Mouse (Mus musculus) small intestine, adult 2 months (tissue): Measurements from ENCODE around the gene Rfc2. TPM values are rescaled to one million over a fixed set of nuclear protein-coding genes. Genes with fewer than 3 reads are reported as not detected.

Source experiments
- H3K27ac ChIP-seq: fragments of 200-500 bp; 2 replicates; pipeline ENCODE4 v1.5.1; 2012; ENCODE audit warnings: low read depth, low read length, control low read depth, inconsistent platforms; ENCODE audit not compliant: insufficient read depth
- H3K27me3 ChIP-seq: fragments of 200-500 bp; 2 replicates; pipeline ENCODE4 v1.6.1; 2012; ENCODE audit warnings: mild to moderate bottlenecking, moderate library complexity, low read length, inconsistent platforms; ENCODE audit not compliant: control insufficient read depth, insufficient read depth
- H3K36me3 ChIP-seq: fragments of 200-500 bp; 2 replicates; pipeline ENCODE4 v1.6.1; 2012; ENCODE audit warnings: mild to moderate bottlenecking, low read length, control low read depth, inconsistent platforms; ENCODE audit not compliant: control insufficient read depth, insufficient read depth
- H3K4me1 ChIP-seq: fragments of 200-500 bp; 2 replicates; pipeline ENCODE4 v1.6.1; 2012; ENCODE audit warnings: low read length, inconsistent platforms, mixed read lengths; ENCODE audit not compliant: control insufficient read depth, insufficient read depth, insufficient read length
- H3K4me3 ChIP-seq: fragments of 200-500 bp; 2 replicates; pipeline ENCODE4 v1.5.1; 2012; ENCODE audit warnings: low read depth, mild to moderate bottlenecking, control low read depth, inconsistent platforms, low read length, moderate library complexity
- CTCF ChIP-seq: fragments of 200-500 bp; IDR thresholded peaks from 2 replicates; pipeline ENCODE4 v1.5.1; 2012; ENCODE audit warnings: low read depth, mild to moderate bottlenecking, control low read depth, inconsistent platforms, low read length, moderate library complexity, mixed read lengths; ENCODE audit not compliant: insufficient replicate concordance, insufficient read length; ENCODE audit errors: extremely low read depth
- POLR2A ChIP-seq: fragments of 200-500 bp; IDR thresholded peaks from 2 replicates; pipeline ENCODE4 v1.6.1; 2012; ENCODE audit warnings: low read depth, mild to moderate bottlenecking, control low read depth, inconsistent platforms, low read length, moderate library complexity
- WGBS: fragments of 180-500 bp; shearing (Covaris S2); methylation state at CpG from one replicate; pipeline ENCODE4 v1.1.7; 2018; 5-methylcytosine and 5-hydroxymethylcytosine counted together
- polyA plus RNA-seq: library from polyadenylated mRNA; depleted of rRNA; stranded (reverse); fragments of >200 nt; gene quantifications from 2 replicates; pipeline ENCODE4 v1.2.3, GENCODE M21; 2012

The Rfc2 gene
- polyA plus RNA-seq, 1 experiment, result 35.4 TPM

DNA sequence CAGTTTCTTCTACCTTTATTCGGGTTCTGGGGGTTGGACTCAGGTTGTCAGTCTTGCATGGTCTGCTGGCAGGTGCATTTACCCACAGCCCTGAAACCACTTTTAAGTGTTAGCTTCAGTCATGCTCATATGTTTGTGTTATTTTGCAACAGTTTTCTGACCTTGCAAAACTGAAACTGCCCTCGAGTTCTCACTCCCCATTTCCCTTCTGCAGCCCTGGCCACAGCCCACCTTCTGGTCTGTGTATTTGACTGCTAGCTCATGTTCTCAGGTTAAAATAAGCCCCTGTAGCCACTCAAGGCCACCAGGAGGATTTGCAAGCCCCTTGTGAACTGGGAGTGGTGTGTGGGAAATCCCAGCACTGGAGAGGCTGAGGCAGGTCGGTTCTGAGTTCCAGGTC is 8.7 kb downstream of the Rfc2 start:
- H3K27me3 ChIP-seq, result no peaks in the 10 kb centered on the region
- peak overlapping the region; percentile 65 for H3K27ac ChIP-seq
- peaks cover 34% of the 10 kb centered on the region for H3K36me3 ChIP-seq
- no peak overlapping the region for H3K4me3 ChIP-seq
- H3K4me1 ChIP-seq, result peaks cover 3% of the 10 kb centered on the region; the same call in 1 of the 2 replicates
- 76% methylated on average over 3 of the region's 3 CpGs for WGBS
- TF ChIP-seq CTCF (no peak), POLR2A (no peak)

GRCm38 (mm10) chr5:134592026-134592581 is 10.9 kb downstream of the Rfc2 start:
- TF ChIP-seq CTCF, result no peak
- no peak for TF ChIP-seq POLR2A
- Histone ChIP-seq H3K27me3 (no peaks in the 10 kb centered on the region), H3K36me3 (peaks cover 46% of the 10 kb centered on the region), H3K4me1 (no peaks in the 10 kb centered on the region), H3K4me3 (no peak overlapping the region), H3K27ac (no peak overlapping the region)
- WGBS, result 85% methylated on average over 11 of the region's 11 CpGs

DNA sequence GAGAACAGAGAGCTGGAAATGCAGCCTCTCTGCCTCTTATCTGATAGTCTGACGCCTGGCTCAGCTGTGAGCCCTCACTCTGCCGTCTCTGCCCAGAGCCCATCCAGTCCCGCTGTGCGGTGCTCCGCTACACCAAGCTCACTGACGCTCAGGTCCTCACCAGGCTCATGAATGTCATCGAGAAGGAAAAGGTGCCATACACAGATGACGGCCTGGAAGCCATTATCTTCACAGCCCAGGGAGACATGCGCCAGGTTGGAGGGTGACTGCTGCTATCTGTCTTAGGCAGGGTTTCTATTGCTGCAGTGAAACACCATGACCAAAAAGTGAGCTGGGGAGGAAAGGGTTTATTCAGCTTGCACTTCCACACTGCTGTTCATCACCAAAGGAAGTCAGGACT is 11.9 kb downstream of the Rfc2 start:
- Histone ChIP-seq H3K4me3 (no peak overlapping the region), H3K27ac (no peak overlapping the region), H3K36me3 (peaks cover 50% of the 10 kb centered on the region), H3K27me3 (no peaks in the 10 kb centered on the region), H3K4me1 (no peaks in the 10 kb centered on the region)
- WGBS, result 89% methylated on average over 9 of the region's 9 CpGs
- TF ChIP-seq POLR2A, result no peak
- TF ChIP-seq CTCF, result no peak

DNA sequence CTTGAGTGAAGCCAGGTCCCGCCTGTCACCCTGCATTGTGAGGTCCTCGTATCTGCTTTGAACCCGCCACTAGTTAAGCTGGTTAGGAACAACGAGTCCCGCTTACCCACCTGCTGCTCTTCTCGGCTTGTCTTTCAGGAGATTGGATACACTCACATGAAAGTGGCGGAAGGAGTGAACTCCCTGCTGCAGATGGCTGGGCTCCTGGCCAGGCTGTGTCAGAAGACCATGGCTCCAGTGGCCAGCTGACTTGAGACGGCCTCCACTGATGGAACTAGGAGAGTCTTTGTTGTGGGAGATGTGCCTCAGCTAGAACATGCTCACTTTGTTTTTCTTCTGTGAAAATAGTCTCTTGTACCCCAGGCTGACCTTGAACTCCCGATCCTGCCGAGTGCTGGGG is 16.5 kb downstream of the Rfc2 start:
- no peaks in the 10 kb centered on the region for H3K27me3 ChIP-seq
- TF ChIP-seq CTCF, result no peak
- TF ChIP-seq POLR2A, result no peak
- 83% methylated on average over 10 of the region's 10 CpGs for whole genome bisulfite sequencing
- peaks cover 43% of the 10 kb centered on the region for H3K36me3 ChIP-seq
- no peaks in the 10 kb centered on the region for H3K4me1 ChIP-seq
- no peak overlapping the region for H3K27ac ChIP-seq
- no peak overlapping the region for H3K4me3 ChIP-seq

DNA sequence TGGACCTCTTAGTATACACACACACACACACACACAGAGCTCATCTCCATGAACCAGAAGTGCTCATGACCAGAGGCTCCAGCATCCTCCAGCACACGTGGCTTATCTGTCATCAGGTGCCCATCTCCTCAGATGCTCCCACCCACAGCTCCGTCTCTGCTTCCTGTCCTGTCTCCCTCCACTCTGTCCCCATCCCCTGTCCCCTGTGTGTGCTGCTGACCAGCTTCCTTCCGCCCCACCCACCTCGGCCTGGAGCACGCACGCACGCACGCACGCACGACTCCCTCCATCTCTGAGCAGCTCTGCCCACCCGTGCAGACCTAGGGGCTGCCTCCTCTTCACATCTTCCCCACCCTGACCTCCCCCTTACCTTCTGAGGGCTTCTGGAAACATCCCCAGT is 23.2 kb downstream of the Rfc2 start:
- WGBS, result 88% methylated on average over 11 of the region's 11 CpGs
- no peaks in the 10 kb centered on the region for H3K27me3 ChIP-seq
- H3K27ac ChIP-seq, result no peak overlapping the region
- no peak overlapping the region for H3K4me3 ChIP-seq
- no peaks in the 10 kb centered on the region for H3K36me3 ChIP-seq
- no peak for TF ChIP-seq POLR2A
- no peak for TF ChIP-seq CTCF
- H3K4me1 ChIP-seq, result peaks cover 4% of the 10 kb centered on the region

- H3K4me1 ChIP-seq, result peaks cover 4% of the 10 kb centered on the region
- no peaks in the 10 kb centered on the region for H3K36me3 ChIP-seq
- TF ChIP-seq CTCF, result no peak
- no peak for TF ChIP-seq POLR2A
- H3K27ac ChIP-seq, result peak overlapping the region; percentile 45
- H3K27me3 ChIP-seq, result no peaks in the 10 kb centered on the region
- H3K4me3 ChIP-seq, result no peak overlapping the region
Observed at GRCm38 (mm10) chr5:134606314-134606713, 25.1 kb downstream of the Rfc2 start.

- WGBS, result 66% methylated on average over 5 of the region's 5 CpGs
- H3K4me1 ChIP-seq, result peaks cover 7% of the 10 kb centered on the region
Observed at GRCm38 (mm10) chr5:134607121-134607520, 26.0 kb downstream of the Rfc2 start.

More at GRCm38 (mm10) chr5:134607121-134607520, 26.0 kb downstream of the Rfc2 start:
- Histone ChIP-seq H3K36me3 (no peaks in the 10 kb centered on the region), H3K27ac (peak overlapping the region; percentile 45), H3K27me3 (no peaks in the 10 kb centered on the region), H3K4me3 (no peak overlapping the region)
- TF ChIP-seq POLR2A, result no peak
- TF ChIP-seq CTCF, result no peak
